Mouse (Mus musculus) embryonic facial prominence, embryonic 12.5 days (tissue): ENCODE measurements around the gene Gfpt2. TPM values are rescaled to one million over a fixed set of nuclear protein-coding genes. Genes with fewer than 3 reads are reported as not detected.

Experiments
- ATAC-seq: fragments of 200-750 bp; cut with Nextera tagmentation; 2 replicates; pipeline ENCODE4 v1.8.0; 2017; ENCODE audit not compliant: insufficient number of reproducible peaks, insufficient read depth, low FRiP score, low TSS enrichment
- H3K27ac ChIP-seq: fragments of 300-500 bp; sonication (generic); 2 replicates; pipeline ENCODE4 v1.5.1; 2016; ENCODE audit warnings: mild to moderate bottlenecking
- H3K27me3 ChIP-seq: fragments of 300-500 bp; sonication (generic); 2 replicates; pipeline ENCODE4 v1.6.1; 2016; ENCODE audit warnings: mild to moderate bottlenecking, moderate library complexity
- H3K36me3 ChIP-seq: fragments of 300-500 bp; sonication (generic); 2 replicates; pipeline ENCODE4 v1.6.1; 2016; ENCODE audit warnings: mild to moderate bottlenecking
- H3K4me1 ChIP-seq: fragments of 300-500 bp; sonication (generic); 2 replicates; pipeline ENCODE4 v1.6.1; 2016
- H3K4me2 ChIP-seq: fragments of 300-500 bp; sonication (generic); replicated peaks from 2 replicates; pipeline ENCODE4 v1.6.1; 2016; ENCODE audit warnings: mild to moderate bottlenecking, moderate library complexity
- H3K4me3 ChIP-seq: fragments of 300-500 bp; sonication (generic); 2 replicates; pipeline ENCODE4 v1.5.1; 2016; ENCODE audit warnings: mild to moderate bottlenecking
- H3K9ac ChIP-seq: fragments of 300-500 bp; sonication (generic); 2 replicates; pipeline ENCODE4 v1.6.1; 2016; ENCODE audit warnings: mild to moderate bottlenecking, moderate library complexity
- H3K9me3 ChIP-seq: fragments of 300-500 bp; sonication (generic); 2 replicates; pipeline ENCODE4 v1.6.1; 2016; ENCODE audit warnings: mild to moderate bottlenecking, moderate library complexity
- WGBS: fragments of 180-500 bp; shearing (Covaris S2); methylation state at CpG from one replicate; pipeline ENCODE4 v1.1.7; 2016; 5-methylcytosine and 5-hydroxymethylcytosine counted together
- microRNA-seq: library from miRNA; unstranded; fragments of <30 nt; microRNA quantifications from one replicate; pipeline ENCODE4, GENCODE M21; 2017
- polyA plus RNA-seq: library from polyadenylated mRNA; unstranded; fragments of >200 nt; fragmentation: Nextera tagmentation; extraction: Ambion mirVana; gene quantifications from 2 replicates; pipeline ENCODE4 v1.2.1, GENCODE M21; 2016

Gfpt2 gene
- polyA plus RNA-seq, 1 experiment from 2014 or later = 25.3 TPM

- H3K4me1 ChIP-seq = no peaks in the 10 kb centered on the region
- 85% methylated on average over 5 of the region's 5 CpGs for WGBS
- H3K9ac ChIP-seq = no peak overlapping the region
- H3K9me3 ChIP-seq = no peaks in the 10 kb centered on the region
- ATAC-seq = no peak
- H3K4me2 ChIP-seq = no peak overlapping the region
- H3K36me3 ChIP-seq = peaks cover 4% of the 10 kb centered on the region; the same call in 1 of the 2 replicates
- H3K4me3 ChIP-seq = no peak overlapping the region
- H3K27ac ChIP-seq = no peak overlapping the region
- H3K27me3 ChIP-seq = no peaks in the 10 kb centered on the region
Measured at GRCm38 (mm10) chr11:49867320-49867719, 73.3 kb downstream of the Gfpt2 start.

GRCm38 (mm10) chr11:49869762-49870161 lies 75.8 kb downstream of the Gfpt2 start:
- Histone ChIP-seq H3K27me3 (no peaks in the 10 kb centered on the region), H3K9ac (no peak overlapping the region), H3K36me3 (peaks cover 14% of the 10 kb centered on the region), H3K4me3 (no peak overlapping the region), H3K27ac (no peak overlapping the region), H3K4me2 (no peak overlapping the region), H3K9me3 (no peaks in the 10 kb centered on the region), H3K4me1 (no peaks in the 10 kb centered on the region)
- no peak for ATAC-seq

DNA sequence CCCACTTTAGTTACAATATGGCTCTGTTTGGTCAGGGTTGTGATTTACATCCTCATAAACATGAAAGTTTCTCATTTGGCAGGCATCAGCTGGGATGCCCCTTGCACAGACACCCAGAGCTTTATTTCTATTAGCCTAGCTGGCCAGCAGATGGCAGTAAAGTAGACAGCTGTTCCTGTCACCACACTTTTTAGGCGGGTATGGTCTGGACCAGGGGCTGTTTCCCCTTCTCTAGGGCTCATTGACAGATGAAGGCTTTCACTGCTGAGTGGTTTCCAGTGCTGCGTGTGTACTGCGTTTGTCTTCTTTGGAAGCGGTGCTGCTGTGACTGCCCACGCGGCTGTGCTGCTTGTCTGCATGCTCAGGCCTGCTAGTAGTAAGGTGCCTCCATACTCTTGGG lies 77.9 kb downstream of the Gfpt2 start:
- Histone ChIP-seq H3K9ac (no peak overlapping the region), H3K4me3 (no peak overlapping the region), H3K27ac (no peak overlapping the region), H3K4me2 (no peak overlapping the region), H3K9me3 (no peaks in the 10 kb centered on the region), H3K27me3 (no peaks in the 10 kb centered on the region), H3K36me3 (peaks cover 14% of the 10 kb centered on the region), H3K4me1 (no peaks in the 10 kb centered on the region)
- 0 out of 2 replicates have a peak, but pooled peaks have one; percentile 41 for ATAC-seq
- WGBS = 61% methylated on average over 6 of the region's 6 CpGs

GRCm38 (mm10) chr11:49872779-49873178 lies 78.8 kb downstream of the Gfpt2 start:
- 93% methylated on average over 6 of the region's 6 CpGs for WGBS
- Histone ChIP-seq H3K9ac (no peak overlapping the region), H3K27ac (no peak overlapping the region), H3K9me3 (no peaks in the 10 kb centered on the region), H3K4me1 (no peaks in the 10 kb centered on the region), H3K4me2 (no peak overlapping the region), H3K36me3 (peaks cover 14% of the 10 kb centered on the region; the same call in 1 of the 2 replicates), H3K4me3 (no peak overlapping the region), H3K27me3 (no peaks in the 10 kb centered on the region)
- ATAC-seq = no peak

DNA sequence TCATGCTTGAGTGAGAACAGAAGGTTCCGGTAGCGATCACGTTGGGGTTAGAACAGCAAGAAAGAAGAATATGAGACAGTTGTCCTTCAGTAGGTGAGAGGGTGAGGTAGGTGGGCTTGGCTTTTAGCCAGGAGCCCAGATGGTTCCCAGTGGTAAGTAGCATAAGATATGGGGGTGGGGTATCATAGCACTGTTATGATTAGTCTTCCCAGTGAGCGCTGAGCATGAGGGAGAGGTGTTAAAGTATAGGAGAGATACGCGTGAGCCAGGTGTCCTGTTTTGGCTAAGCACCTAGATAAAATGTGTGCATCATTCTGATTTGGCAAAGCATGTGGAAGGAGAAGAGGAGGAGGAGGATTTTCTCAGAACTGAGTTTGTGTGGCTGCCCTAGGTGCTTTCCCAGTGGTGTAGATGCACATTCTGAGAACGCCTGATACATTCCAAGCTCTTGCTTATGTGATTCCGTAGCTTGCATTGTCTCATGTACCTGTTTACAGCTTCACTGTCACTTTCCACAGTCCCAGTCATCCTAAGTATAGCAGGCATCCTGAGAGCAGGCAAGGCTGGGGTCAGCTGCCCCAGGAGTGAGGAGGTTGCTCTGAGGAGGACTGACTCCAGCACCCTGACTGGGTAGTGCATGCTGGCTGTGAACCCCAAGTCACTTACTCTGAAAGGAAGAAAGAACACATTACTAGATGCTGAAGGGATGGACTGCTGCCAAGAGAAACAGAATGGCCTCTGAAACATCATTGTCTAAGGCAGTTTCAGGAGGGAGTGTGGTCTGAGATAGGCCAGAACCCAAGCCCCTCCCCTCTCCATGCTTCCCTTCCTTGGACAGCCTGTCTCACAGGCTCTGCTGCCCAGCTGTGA lies 83.2 kb downstream of the Gfpt2 start:
- 85% methylated on average over 8 of the region's 8 CpGs for WGBS
- H3K9me3 ChIP-seq = no peaks in the 10 kb centered on the region
- no peak for ATAC-seq
- no peaks in the 10 kb centered on the region for H3K27me3 ChIP-seq
- H3K27ac ChIP-seq = peak overlapping the region; percentile 37
- no peak overlapping the region for H3K9ac ChIP-seq
- H3K36me3 ChIP-seq = peaks cover 37% of the 10 kb centered on the region; the same call in 1 of the 2 replicates
- no peak overlapping the region for H3K4me2 ChIP-seq
- H3K4me3 ChIP-seq = no peak overlapping the region
- H3K4me1 ChIP-seq = no peaks in the 10 kb centered on the region

DNA sequence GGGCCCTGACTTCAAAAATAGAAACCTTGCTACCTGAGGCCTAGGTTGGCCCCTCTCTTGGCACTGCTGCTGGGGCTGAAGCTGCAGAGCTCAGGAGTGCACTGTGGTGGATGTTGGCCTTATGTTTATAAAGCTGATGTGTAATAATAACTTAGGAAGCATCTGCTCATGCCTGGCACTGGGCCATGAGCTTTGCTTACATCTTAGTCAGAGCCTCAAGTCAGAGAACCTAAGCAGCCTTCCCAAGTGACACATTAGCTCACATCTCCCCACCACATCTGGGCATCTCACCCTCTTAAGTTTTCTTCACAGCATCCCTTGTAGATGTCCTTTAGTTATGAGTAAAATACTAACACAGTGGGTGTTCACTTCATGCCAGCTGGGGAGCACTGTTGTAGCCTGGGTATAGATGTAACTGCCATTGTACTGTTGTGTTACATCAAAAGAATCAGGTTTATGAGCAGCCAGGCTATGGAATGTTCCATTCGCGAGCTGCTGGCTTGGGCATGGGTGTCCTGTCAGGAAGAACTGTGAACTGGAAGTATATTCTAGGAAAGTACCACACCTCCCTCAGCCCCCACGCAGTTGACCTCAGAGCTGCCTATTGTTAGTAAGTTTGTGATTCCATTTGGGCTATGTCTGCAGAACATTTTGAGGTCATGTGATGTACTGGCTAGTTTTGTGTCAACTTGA lies 86.1 kb downstream of the Gfpt2 start:
- peaks cover 33% of the 10 kb centered on the region; the same call in 1 of the 2 replicates for H3K36me3 ChIP-seq
- ATAC-seq = no peak

GRCm38 (mm10) chr11:49883394-49883793 lies 89.4 kb downstream of the Gfpt2 start:
- Histone ChIP-seq H3K4me1 (no peaks in the 10 kb centered on the region), H3K27ac (no peak overlapping the region), H3K4me2 (no peak overlapping the region), H3K9ac (no peak overlapping the region), H3K4me3 (no peak overlapping the region), H3K36me3 (peaks cover 36% of the 10 kb centered on the region; the same call in 1 of the 2 replicates), H3K27me3 (no peaks in the 10 kb centered on the region), H3K9me3 (no peaks in the 10 kb centered on the region)
- no peak for ATAC-seq
- 89% methylated on average over 3 of the region's 3 CpGs for WGBS

More for the DNA sequence above, 86.1 kb downstream of the Gfpt2 start:
- Histone ChIP-seq H3K4me1 (no peaks in the 10 kb centered on the region), H3K4me2 (no peak overlapping the region), H3K27me3 (no peaks in the 10 kb centered on the region), H3K9ac (no peak overlapping the region), H3K4me3 (no peak overlapping the region), H3K9me3 (no peaks in the 10 kb centered on the region), H3K27ac (no peak overlapping the region)
- 89% methylated on average over 3 of the region's 3 CpGs for WGBS

Small RNA genes within 50 kb of the gene (microRNA-seq; reads per million reads assigned to microRNA genes)
- gene Gm23813 = not detected

Other genes with a start within 250 kb of the Gfpt2 start
- not detected in 2 replicates for gene Olfr1380, start 237.3 kb upstream of the Gfpt2 start, polyA plus RNA-seq
- gene Flt4, start 184.9 kb upstream of the Gfpt2 start, polyA plus RNA-seq = 5.1 and 5.4 TPM in 2 replicates
- not detected in 2 replicates for gene Scgb3a1, start 130.6 kb upstream of the Gfpt2 start, polyA plus RNA-seq
- gene Cnot6, start 81.5 kb upstream of the Gfpt2 start, polyA plus RNA-seq = 85.9 and 90.0 TPM in 2 replicates
- 39.3 and 46.2 TPM in 2 replicates for gene Mapk9, start 52.6 kb downstream of the Gfpt2 start, polyA plus RNA-seq
- 0.26 and 0.46 TPM in 2 replicates for gene Rasgef1c, start 107.7 kb downstream of the Gfpt2 start, polyA plus RNA-seq
- gene Rnf130, start 231.2 kb downstream of the Gfpt2 start, polyA plus RNA-seq = 85.6 and 88.5 TPM in 2 replicates